Mouse (Mus musculus) liver, adult 2 months (tissue): ENCODE data around the gene Wdr54.

Experiments used
- CTCF ChIP-seq: fragments of 200-500 bp; IDR thresholded peaks from 2 replicates; pipeline ENCODE4 v1.5.1; 2011; ENCODE audit warnings: low read depth, low read length, control low read depth
- POLR2A ChIP-seq: fragments of 200-500 bp; IDR thresholded peaks from 2 replicates; pipeline ENCODE4 v1.6.1; 2011; ENCODE audit warnings: low read length, control low read depth; ENCODE audit not compliant: insufficient read depth; ENCODE audit errors: extremely low read depth

DNA sequence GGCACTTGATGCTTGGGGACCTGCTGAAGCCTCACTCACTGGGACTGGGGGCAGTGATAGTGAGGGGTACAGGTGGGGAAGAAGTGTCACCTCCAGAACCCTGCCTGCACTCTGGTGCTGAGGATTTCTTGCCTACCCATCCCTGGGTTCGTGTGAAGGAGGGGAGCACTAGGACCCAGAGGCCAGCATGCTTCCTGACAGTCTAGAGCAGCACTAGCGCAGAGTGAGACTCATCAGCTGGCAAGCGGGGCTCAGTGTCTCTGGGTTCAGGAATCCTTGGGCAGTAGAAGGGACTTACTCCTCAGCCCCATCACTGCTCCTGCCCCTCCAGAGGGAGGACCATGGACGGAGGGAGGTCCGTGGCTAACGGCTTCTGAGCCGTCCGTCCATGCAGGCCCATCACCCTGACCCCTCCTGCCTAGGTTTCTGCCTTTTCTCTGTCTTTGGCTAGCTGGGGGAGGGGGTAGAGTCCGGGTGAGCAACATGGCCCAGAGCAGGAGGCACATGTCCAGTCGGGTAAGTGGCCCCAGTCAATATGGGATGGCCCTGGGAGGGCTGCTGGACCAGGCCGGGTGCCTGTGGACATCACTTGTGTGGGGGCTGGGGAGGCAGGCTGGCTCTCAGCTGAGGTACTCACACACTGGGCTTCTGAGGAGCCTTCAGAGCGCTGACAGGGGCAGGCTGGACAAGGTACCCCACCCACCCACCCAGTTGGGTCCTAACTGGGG, 23.4 kb upstream of the Wdr54 start:
- TF ChIP-seq POLR2A (no peak), CTCF (no peak)
